Mouse (Mus musculus): ENCODE data around the gene Rgs9. TPM values are rescaled to one million over a fixed set of nuclear protein-coding genes. Genes with fewer than 3 reads are reported as not detected.

The Rgs9 gene
- polyA plus RNA-seq, 1 experiment from 2014 or later = 3.0 TPM

GRCm38 (mm10) chr11:109339155-109339938 is 41.4 kb upstream of the Rgs9 start:
- 95% methylated on average over 8 of the region's 8 CpGs for WGBS
- no peak overlapping the region for H3K9ac ChIP-seq (replicated peaks; ENCODE audit: low read depth)
- H3K27ac ChIP-seq (ENCODE audit: low read length) = no peak overlapping the region
- no peak for ATAC-seq
- no peaks in the 10 kb centered on the region for H3K9me3 ChIP-seq (ENCODE audit: low read length)
- no peak for DNase-seq (ENCODE audit: low spot score)
- H3K4me1 ChIP-seq (ENCODE audit: insufficient read depth, low read depth, low read length) = 0 out of 2 replicates have a peak, but pooled peaks cover 11% of the 10 kb centered on the region
- no peak overlapping the region for H3K4me2 ChIP-seq (replicated peaks; ENCODE audit: low read depth, low read length)
- H3K27me3 ChIP-seq (replicated peaks; ENCODE audit: insufficient read depth, low read length) = no peaks in the 10 kb centered on the region
- TF ChIP-seq EP300 (IDR thresholded peaks at IDR 0.05) = no peak
- TF ChIP-seq CTCF (IDR thresholded peaks at IDR 0.05) = no peak
- no peak overlapping the region for H3K4me3 ChIP-seq (ENCODE audit: low read depth, low read length)
- H3K36me3 ChIP-seq (ENCODE audit: insufficient read depth, low read length) = no peaks in the 10 kb centered on the region

GRCm38 (mm10) chr11:109335890-109336289 is 38.0 kb upstream of the Rgs9 start:
- TF ChIP-seq CTCF (IDR thresholded peaks at IDR 0.05) (no peak), EP300 (IDR thresholded peaks at IDR 0.05) (no peak)
- Histone ChIP-seq H3K27me3 (replicated peaks; ENCODE audit: insufficient read depth, low read length) (no peaks in the 10 kb centered on the region), H3K9me3 (ENCODE audit: low read length) (no peaks in the 10 kb centered on the region), H3K4me2 (replicated peaks; ENCODE audit: low read depth, low read length) (no peak overlapping the region), H3K4me1 (ENCODE audit: insufficient read depth, low read depth, low read length) (no peaks in the 10 kb centered on the region), H3K27ac (ENCODE audit: low read length) (no peak overlapping the region), H3K4me3 (ENCODE audit: low read depth, low read length) (no peak overlapping the region), H3K36me3 (ENCODE audit: insufficient read depth, low read length) (no peaks in the 10 kb centered on the region), H3K9ac (replicated peaks; ENCODE audit: low read depth) (no peak overlapping the region)
- DNase-seq (ENCODE audit: low spot score) (no peak), ATAC-seq (no peak)
- WGBS = 58% methylated on average over 6 of the region's 6 CpGs

GRCm38 (mm10) chr11:109334773-109335172 is 36.8 kb upstream of the Rgs9 start:
- Histone ChIP-seq H3K9me3 (ENCODE audit: low read length) (no peaks in the 10 kb centered on the region), H3K9ac (replicated peaks; ENCODE audit: low read depth) (no peak overlapping the region), H3K4me1 (ENCODE audit: insufficient read depth, low read depth, low read length) (no peaks in the 10 kb centered on the region), H3K4me2 (replicated peaks; ENCODE audit: low read depth, low read length) (no peak overlapping the region), H3K4me3 (ENCODE audit: low read depth, low read length) (no peak overlapping the region), H3K27me3 (replicated peaks; ENCODE audit: insufficient read depth, low read length) (no peaks in the 10 kb centered on the region), H3K36me3 (ENCODE audit: insufficient read depth, low read length) (no peaks in the 10 kb centered on the region), H3K27ac (ENCODE audit: low read length) (no peak overlapping the region)
- TF ChIP-seq EP300 (IDR thresholded peaks at IDR 0.05) (no peak), CTCF (IDR thresholded peaks at IDR 0.05) (no peak)
- DNase-seq (ENCODE audit: low spot score) (no peak), ATAC-seq (no peak)
- 90% methylated on average over 4 of the region's 4 CpGs for WGBS

- H3K4me1 ChIP-seq (ENCODE audit: insufficient read depth, low read depth, low read length) = no peaks in the 10 kb centered on the region
- 47% methylated on average over 6 of the region's 6 CpGs for WGBS
- H3K27ac ChIP-seq (ENCODE audit: low read length) = no peak overlapping the region
- no peak for TF ChIP-seq CTCF (IDR thresholded peaks at IDR 0.05)
- TF ChIP-seq EP300 (IDR thresholded peaks at IDR 0.05) = no peak
- H3K36me3 ChIP-seq (ENCODE audit: insufficient read depth, low read length) = no peaks in the 10 kb centered on the region
- no peak overlapping the region for H3K4me2 ChIP-seq (replicated peaks; ENCODE audit: low read depth, low read length)
- H3K4me3 ChIP-seq (ENCODE audit: low read depth, low read length) = no peak overlapping the region
- no peak for ATAC-seq
- peak; percentile 48 for DNase-seq (ENCODE audit: low spot score)
- H3K27me3 ChIP-seq (replicated peaks; ENCODE audit: insufficient read depth, low read length) = no peaks in the 10 kb centered on the region
- no peaks in the 10 kb centered on the region for H3K9me3 ChIP-seq (ENCODE audit: low read length)
- H3K9ac ChIP-seq (replicated peaks; ENCODE audit: low read depth) = no peak overlapping the region
Observed at GRCm38 (mm10) chr11:109332722-109333121, 34.8 kb upstream of the Rgs9 start.

- no peak overlapping the region; the same call in 1 of the 2 replicates for H3K9ac ChIP-seq (replicated peaks; ENCODE audit: low read depth)
- WGBS = 3% methylated on average over 6 of the region's 6 CpGs
- DNase-seq (ENCODE audit: low spot score) (peak; percentile 97), ATAC-seq (peak; percentile 98)
- H3K4me1 ChIP-seq (ENCODE audit: insufficient read depth, low read depth, low read length) = no peaks in the 10 kb centered on the region
- no peak overlapping the region for H3K27ac ChIP-seq (ENCODE audit: low read length)
- H3K4me2 ChIP-seq (replicated peaks; ENCODE audit: low read depth, low read length) = peak overlapping the region; percentile 49
- TF ChIP-seq CTCF (IDR thresholded peaks at IDR 0.05) (peak; percentile 95), EP300 (IDR thresholded peaks at IDR 0.05) (no peak)
- no peaks in the 10 kb centered on the region for H3K9me3 ChIP-seq (ENCODE audit: low read length)
- H3K27me3 ChIP-seq (replicated peaks; ENCODE audit: insufficient read depth, low read length) = no peaks in the 10 kb centered on the region
- no peaks in the 10 kb centered on the region for H3K36me3 ChIP-seq (ENCODE audit: insufficient read depth, low read length)
- peak overlapping the region; percentile 27 for H3K4me3 ChIP-seq (ENCODE audit: low read depth, low read length)
Observed at GRCm38 (mm10) chr11:109331424-109331824, 33.5 kb upstream of the Rgs9 start.

GRCm38 (mm10) chr11:109330706-109331393 is 32.9 kb upstream of the Rgs9 start:
- no peaks in the 10 kb centered on the region for H3K27me3 ChIP-seq (replicated peaks; ENCODE audit: insufficient read depth, low read length)
- no peak for TF ChIP-seq CTCF (IDR thresholded peaks at IDR 0.05)
- TF ChIP-seq EP300 (IDR thresholded peaks at IDR 0.05) = no peak
- no peak overlapping the region for H3K4me2 ChIP-seq (replicated peaks; ENCODE audit: low read depth, low read length)
- no peaks in the 10 kb centered on the region for H3K4me1 ChIP-seq (ENCODE audit: insufficient read depth, low read depth, low read length)
- peak; percentile 19 for ATAC-seq
- 31% methylated on average over 17 of the region's 17 CpGs for WGBS
- DNase-seq (ENCODE audit: low spot score) = no peak
- H3K27ac ChIP-seq (ENCODE audit: low read length) = no peak overlapping the region
- H3K9me3 ChIP-seq (ENCODE audit: low read length) = no peaks in the 10 kb centered on the region
- H3K36me3 ChIP-seq (ENCODE audit: insufficient read depth, low read length) = no peaks in the 10 kb centered on the region
- no peak overlapping the region for H3K4me3 ChIP-seq (ENCODE audit: low read depth, low read length)
- no peak overlapping the region for H3K9ac ChIP-seq (replicated peaks; ENCODE audit: low read depth)

Data from lung, postnatal 0 days (tissue).